Comparison of ENCODE assay signal across 9 mouse cellular contexts in genomic region chr5:137345821-137346220, GRCm38 (mm10). TPM values are rescaled to one million over a fixed set of nuclear protein-coding genes. Genes with fewer than 3 reads are reported as not detected.
DNase-seq lines count a peak whose midpoint lies in the region; ATAC-seq lines count a peak whose summit lies in the region.
"Had no signal": no experiment of that assay in that cellular context is flagged by ENCODE, and none has a peak within 500 bp of the region (broad histone marks: within the 10 kb centered on the region; RNA-seq: fewer than 3 reads in every experiment).

No protein-coding gene starts in this region.

- intact Hi-C loops in left cerebral cortex, postnatal 10 days (cut with DNase I), result no loop called here

- no peak for ATAC-seq in heart, embryonic 14.5 days (ENCODE audit: insufficient number of reproducible peaks, insufficient read depth, low FRiP score, low read depth)
- no peak for ATAC-seq in liver, embryonic 11.5 days (replicated peaks; ENCODE audit: low FRiP score)
- peak; percentile 46 for ATAC-seq in stomach, embryonic 16.5 days (ENCODE audit: insufficient read depth, low FRiP score)

- peak overlapping the region; percentile 42 to 56; a peak in 3 of 4 replicates for H3K27ac ChIP-seq in heart, embryonic 14.5 days (replicated peaks in 1 of 2; ENCODE audit: control insufficient read depth in 1 of 2, insufficient read depth in 1 of 2, low read depth in 2 of 2, low read length in 2 of 2)
- peak overlapping the region; percentile 58; the same call in 1 of the 2 replicates for H3K27ac ChIP-seq in liver, embryonic 11.5 days (ENCODE audit: low read depth, low read length)
- H3K27ac ChIP-seq in stomach, embryonic 16.5 days (ENCODE audit: low read length), result peak overlapping the region; percentile 75

- 18% methylated on average over 9 of the region's 9 CpGs for WGBS in heart, embryonic 14.5 days
- 21% methylated on average over 9 of the region's 9 CpGs for WGBS in liver, embryonic 11.5 days
- WGBS in stomach, embryonic 16.5 days, result 15% methylated on average over 9 of the region's 9 CpGs

- H3K9ac ChIP-seq in heart, embryonic 14.5 days (ENCODE audit: low read length), result 0 out of 2 replicates have a peak overlapping the region, but pooled peaks have one; percentile 30
- H3K9ac ChIP-seq in liver, embryonic 11.5 days (ENCODE audit: low read depth, low read length), result no peak overlapping the region
- H3K9ac ChIP-seq in stomach, embryonic 16.5 days (ENCODE audit: low read length), result no peak overlapping the region

- H3K4me3 ChIP-seq in heart, embryonic 14.5 days (ENCODE audit: control insufficient read depth in 1 of 2, insufficient read depth in 1 of 2, low read depth in 1 of 2, low read length in 2 of 2), result no peak overlapping the region
- no peak overlapping the region for H3K4me3 ChIP-seq in liver, embryonic 11.5 days (ENCODE audit: low read depth, low read length)
- no peak overlapping the region for H3K4me3 ChIP-seq in stomach, embryonic 16.5 days (replicated peaks; ENCODE audit: low read length)

- peaks cover 19 to 29% of the 10 kb centered on the region in 2 experiments for H3K4me1 ChIP-seq in heart, embryonic 14.5 days (ENCODE audit: control insufficient read depth in 2 of 2, insufficient read depth in 2 of 2, low read length in 2 of 2)
- H3K4me1 ChIP-seq in liver, embryonic 11.5 days (replicated peaks; ENCODE audit: control insufficient read depth, insufficient read depth, low read length), result peaks cover 15% of the 10 kb centered on the region
- peaks cover 22% of the 10 kb centered on the region for H3K4me1 ChIP-seq in stomach, embryonic 16.5 days (ENCODE audit: control insufficient read depth, insufficient read depth, low read length)

- H3K9me3 ChIP-seq in heart, embryonic 14.5 days (ENCODE audit: control insufficient read depth, low read length), result no peaks in the 10 kb centered on the region
- H3K9me3 ChIP-seq in liver, embryonic 11.5 days (ENCODE audit: control insufficient read depth, low read length), result no peaks in the 10 kb centered on the region
- no peaks in the 10 kb centered on the region for H3K9me3 ChIP-seq in stomach, embryonic 16.5 days (replicated peaks; ENCODE audit: control insufficient read depth, low read length)

- no peaks in the 10 kb centered on the region for H3K36me3 ChIP-seq in heart, embryonic 14.5 days (ENCODE audit: control insufficient read depth, insufficient read depth, low read length)
- H3K36me3 ChIP-seq in liver, embryonic 11.5 days (ENCODE audit: control insufficient read depth, insufficient read depth, low read length), result no peaks in the 10 kb centered on the region
- no peaks in the 10 kb centered on the region for H3K36me3 ChIP-seq in stomach, embryonic 16.5 days (ENCODE audit: control insufficient read depth, insufficient read depth, low read length)

- no peak for DNase-seq in heart, adult 18-20 months
- peak; percentile 75 for DNase-seq in kidney, adult 18-20 months
- DNase-seq in liver, embryonic 11.5 days (ENCODE audit: low spot score), result no peak
- no peak for DNase-seq in urinary bladder, postnatal 25 days (ENCODE audit: low spot score)
- DNase-seq in left cerebral cortex, postnatal 10 days (ENCODE audit: extremely low spot score in 1 of 2, low spot score in 2 of 2), result no peak
- no peak for DNase-seq in adrenal gland, postnatal 4 days (ENCODE audit: low spot score in 2 of 2)
- DNase-seq: cerebellum, adult 8-10 months had no signal

- no peaks in the 10 kb centered on the region for H3K27me3 ChIP-seq in heart, embryonic 14.5 days (ENCODE audit: control insufficient read depth, insufficient read depth, low read length)
- H3K27me3 ChIP-seq in liver, embryonic 11.5 days (replicated peaks; ENCODE audit: control insufficient read depth, insufficient read depth, low read length), result peaks cover 34% of the 10 kb centered on the region
- no peaks in the 10 kb centered on the region for H3K27me3 ChIP-seq in stomach, embryonic 16.5 days (ENCODE audit: control insufficient read depth, insufficient read depth, low read length)

- peak overlapping the region; percentile 51 for H3K4me2 ChIP-seq in heart, embryonic 14.5 days (ENCODE audit: low read length)
- peak overlapping the region; percentile 39 for H3K4me2 ChIP-seq in liver, embryonic 11.5 days
- H3K4me2 ChIP-seq in stomach, embryonic 16.5 days (ENCODE audit: low read depth, low read length), result peak overlapping the region; percentile 31

RNA-seq across cellular contexts. Expression of gene Ephb4, which starts 4.1 kb away (rescaled TPM):
- polyA plus RNA-seq in heart, embryonic 14.5 days (2014; fragmentation: Nextera tagmentation; extraction: Ambion mirVana), result 38.2 and 40.5 TPM in 2 replicates
- 10 to 100 TPM; 37.1 to 38.8 TPM for total RNA-seq in heart, adult 18-20 months (2021)
- 28.2 and 29.9 TPM in 2 replicates for polyA plus RNA-seq in liver, embryonic 11.5 days (2014; fragmentation: Nextera tagmentation; extraction: Ambion mirVana)
- 31.3 and 31.6 TPM in 2 replicates for polyA plus RNA-seq in stomach, embryonic 16.5 days (2015; fragmentation: Nextera tagmentation; extraction: Ambion mirVana)
- total RNA-seq in left cerebral cortex, postnatal 10 days (2021), result 1 to 10 TPM; 5.4 to 7.5 TPM
- total RNA-seq in adrenal gland, postnatal 4 days (2021), result 10 to 100 TPM; 88.1 to 89.4 TPM

RNA-seq across cellular contexts. Expression of gene Slc12a9, which starts 12.4 kb away (rescaled TPM):
- 5.3 and 5.7 TPM in 2 replicates for polyA plus RNA-seq in heart, embryonic 14.5 days (2014; fragmentation: Nextera tagmentation; extraction: Ambion mirVana)
- 1 to 10 TPM; 1.5 to 1.8 TPM for total RNA-seq in heart, adult 18-20 months (2021)
- polyA plus RNA-seq in liver, embryonic 11.5 days (2014; fragmentation: Nextera tagmentation; extraction: Ambion mirVana), result 6.4 and 7.0 TPM in 2 replicates
- 12.6 and 13.7 TPM in 2 replicates for polyA plus RNA-seq in stomach, embryonic 16.5 days (2015; fragmentation: Nextera tagmentation; extraction: Ambion mirVana)
- 10 to 100 TPM; 28.6 to 28.9 TPM for total RNA-seq in left cerebral cortex, postnatal 10 days (2021)
- 10 to 100 TPM; 16.3 to 19.4 TPM for total RNA-seq in adrenal gland, postnatal 4 days (2021)

RNA-seq across cellular contexts. Expression of gene Trip6, which starts 31.6 kb away (rescaled TPM):
- polyA plus RNA-seq in heart, embryonic 14.5 days (2014; fragmentation: Nextera tagmentation; extraction: Ambion mirVana), result 32.3 and 38.9 TPM in 2 replicates
- 10 to 100 TPM; 12.0 to 13.3 TPM for total RNA-seq in heart, adult 18-20 months (2021)
- polyA plus RNA-seq in liver, embryonic 11.5 days (2014; fragmentation: Nextera tagmentation; extraction: Ambion mirVana), result 31.0 and 31.6 TPM in 2 replicates
- 77.6 and 77.8 TPM in 2 replicates for polyA plus RNA-seq in stomach, embryonic 16.5 days (2015; fragmentation: Nextera tagmentation; extraction: Ambion mirVana)
- total RNA-seq in left cerebral cortex, postnatal 10 days (2021), result 1 to 10 TPM; 4.1 to 4.9 TPM
- total RNA-seq in adrenal gland, postnatal 4 days (2021), result 10 to 100 TPM; 60.0 to 61.2 TPM

RNA-seq across cellular contexts. Expression of gene Srrt, which starts 38.3 kb away (rescaled TPM):
- polyA plus RNA-seq in heart, embryonic 14.5 days (2014; fragmentation: Nextera tagmentation; extraction: Ambion mirVana), result 58.6 and 69.9 TPM in 2 replicates
- 10 to 100 TPM; 44.4 to 55.6 TPM for total RNA-seq in heart, adult 18-20 months (2021)
- 165 and 169 TPM in 2 replicates for polyA plus RNA-seq in liver, embryonic 11.5 days (2014; fragmentation: Nextera tagmentation; extraction: Ambion mirVana)
- 113 and 116 TPM in 2 replicates for polyA plus RNA-seq in stomach, embryonic 16.5 days (2015; fragmentation: Nextera tagmentation; extraction: Ambion mirVana)
- 100 to 1,000 TPM; 164 to 170 TPM for total RNA-seq in left cerebral cortex, postnatal 10 days (2021)
- total RNA-seq in adrenal gland, postnatal 4 days (2021), result 100 to 1,000 TPM; 236 to 269 TPM

RNA-seq across cellular contexts. Expression of gene Ufsp1, which starts 51.4 kb away (rescaled TPM):
- 7.1 and 7.4 TPM in 2 replicates for polyA plus RNA-seq in heart, embryonic 14.5 days (2014; fragmentation: Nextera tagmentation; extraction: Ambion mirVana)
- 10 to 100 TPM in 1 of 2 experiments, 1 to 10 TPM in 1; 8.1 to 10.7 TPM for total RNA-seq in heart, adult 18-20 months (2021)
- 13.3 and 13.5 TPM in 2 replicates for polyA plus RNA-seq in liver, embryonic 11.5 days (2014; fragmentation: Nextera tagmentation; extraction: Ambion mirVana)
- 7.3 and 8.6 TPM in 2 replicates for polyA plus RNA-seq in stomach, embryonic 16.5 days (2015; fragmentation: Nextera tagmentation; extraction: Ambion mirVana)
- 10 to 100 TPM; 20.4 to 20.8 TPM for total RNA-seq in left cerebral cortex, postnatal 10 days (2021)
- total RNA-seq in adrenal gland, postnatal 4 days (2021), result 10 to 100 TPM; 10.6 to 11.0 TPM

Comparison
In these comparisons a context has a peak if more than half of its experiments do, and no peak if none do; other contexts are left out.
1. RNA of gene Ephb4, which starts 4.1 kb away (total RNA-seq): 88.1 to 89.4 TPM in adrenal gland, postnatal 4 days and 37.1 to 38.8 TPM in heart, adult 18-20 months; 5.4 to 7.5 TPM in left cerebral cortex, postnatal 10 days; every median in the first group is over 4 times any median in the second.
2. RNA of gene Slc12a9, which starts 12.4 kb away (total RNA-seq): 28.6 to 28.9 TPM in left cerebral cortex, postnatal 10 days and 16.3 to 19.4 TPM in adrenal gland, postnatal 4 days; 1.5 to 1.8 TPM in heart, adult 18-20 months; every median in the first group is over 4 times any median in the second.
3. RNA of gene Trip6, which starts 31.6 kb away (total RNA-seq): 60.0 to 61.2 TPM in adrenal gland, postnatal 4 days; 12.0 to 13.3 TPM in heart, adult 18-20 months and 4.1 to 4.9 TPM in left cerebral cortex, postnatal 10 days; every median in the first group is over 4 times any median in the second.
4. Peak in every context shown above with its lines, with median percentiles within 50 percentile points of each other: H3K27ac ChIP-seq and H3K4me2 ChIP-seq.